8 mouse cellular contexts compared by ENCODE assay signal in the genomic region with DNA sequence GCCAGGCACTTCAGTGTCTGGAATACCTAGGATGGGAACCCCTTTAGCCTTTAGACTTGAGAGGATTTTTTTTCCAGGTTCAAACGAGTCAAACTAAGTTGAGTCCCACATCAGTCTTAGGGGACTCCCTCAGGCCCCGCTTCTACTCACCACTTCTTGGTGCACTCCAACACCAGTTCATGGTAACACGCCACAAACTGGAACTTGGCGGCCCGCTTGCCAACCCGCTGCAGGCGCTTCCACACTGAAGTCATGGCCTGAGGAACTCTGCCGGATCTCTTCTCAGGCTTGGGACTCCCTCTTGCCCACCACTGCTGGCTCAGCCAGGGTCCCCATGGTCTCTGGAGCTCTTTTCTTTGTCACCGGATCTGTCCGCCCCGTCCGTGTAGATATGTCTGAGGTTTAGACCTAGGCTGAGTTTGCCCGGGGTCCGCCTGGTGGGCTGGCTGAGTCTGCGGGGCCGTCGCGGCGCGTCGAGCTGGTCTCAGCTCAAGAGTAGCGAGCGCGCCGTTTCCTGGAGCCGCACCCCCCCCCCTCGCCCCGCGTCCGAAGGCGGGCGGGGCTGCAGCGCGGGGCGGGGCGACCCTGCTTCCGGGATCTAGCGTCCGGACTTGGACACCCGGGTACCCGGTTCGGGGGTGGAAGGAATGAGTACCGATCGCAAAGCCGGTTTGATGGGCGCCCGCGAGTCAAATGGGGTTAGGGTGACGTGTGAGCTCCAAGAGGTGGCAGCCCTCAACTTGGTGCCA. TPM values are rescaled to one million over a fixed set of nuclear protein-coding genes. Genes with fewer than 3 reads are reported as not detected.
A peak's percentile ranks its signal among the peaks of the same experiment; 100 is the strongest.
DNase-seq lines count a peak whose midpoint lies in the region; ATAC-seq lines count a peak whose summit lies in the region.

Ehbp1l1 (minus strand) TSS at position 551 of the 749 bp plus-strand sequence.

- H3K4me1 ChIP-seq in heart, embryonic 16.5 days (ENCODE audit: control insufficient read depth, insufficient read depth, low read length) = peaks cover 43% of the 10 kb centered on the region
- peaks cover 63% of the 10 kb centered on the region for H3K4me1 ChIP-seq in lung, embryonic 15.5 days

- peak within 1 kb of the TSS; percentile 96 for H3K27ac ChIP-seq in heart, embryonic 16.5 days (ENCODE audit: low read length)
- H3K27ac ChIP-seq in lung, embryonic 15.5 days = peak within 1 kb of the TSS; percentile 58

- H3K27me3 ChIP-seq in heart, embryonic 16.5 days (ENCODE audit: control insufficient read depth, insufficient read depth, low read length) = no peaks in the 10 kb centered on the region
- H3K27me3 ChIP-seq in lung, embryonic 15.5 days = no peaks in the 10 kb centered on the region

- DNase-seq in 416B (ENCODE audit: low read depth) (peak; percentile 76), NIH3T3 (ENCODE audit: low read depth) (peak; percentile 90)
- peak; percentile 86 to 88 for DNase-seq in kidney, postnatal 25 days
- DNase-seq in spleen, adult 12 weeks (ENCODE audit: low spot score) = peak; percentile 69
- DNase-seq in cerebellum, adult 18-20 months = no peak

- H3K36me3 ChIP-seq in heart, embryonic 16.5 days (ENCODE audit: control insufficient read depth, insufficient read depth) = peaks cover 22% of the 10 kb centered on the region
- H3K36me3 ChIP-seq in lung, embryonic 15.5 days = peaks cover 34% of the 10 kb centered on the region

- H3K4me3 ChIP-seq in heart, embryonic 16.5 days (ENCODE audit: low read length) = peak within 1 kb of the TSS; percentile 93
- peak within 1 kb of the TSS; percentile 97 for H3K4me3 ChIP-seq in lung, embryonic 15.5 days

- peak within 1 kb of the TSS; percentile 93 for H3K9ac ChIP-seq in heart, embryonic 16.5 days (ENCODE audit: low read length)
- peak within 1 kb of the TSS; percentile 39 for H3K9ac ChIP-seq in lung, embryonic 15.5 days

- WGBS in heart, embryonic 16.5 days = 2% methylated on average over 47 of the region's 49 CpGs
- 7% methylated on average over 49 of the region's 49 CpGs for WGBS in lung, embryonic 15.5 days

- peak within 1 kb of the TSS; percentile 97 for H3K4me2 ChIP-seq in heart, embryonic 16.5 days (ENCODE audit: low read depth, low read length)
- peak within 1 kb of the TSS; percentile 93 for H3K4me2 ChIP-seq in lung, embryonic 15.5 days

- no peaks in the 10 kb centered on the region for H3K9me3 ChIP-seq in heart, embryonic 16.5 days (replicated peaks; ENCODE audit: control insufficient read depth, low read length)
- H3K9me3 ChIP-seq in lung, embryonic 15.5 days = no peaks in the 10 kb centered on the region

- 0 out of 2 replicates have a peak, but pooled peaks have one; percentile 3 for ATAC-seq in erythroblast, adult 5-6 weeks (replicated peaks; ENCODE audit: low FRiP score, poor library complexity, severe bottlenecking)
- ATAC-seq in heart, embryonic 16.5 days (replicated peaks; ENCODE audit: extremely low read depth, insufficient read depth, low FRiP score) = peak; percentile 15; the same call in 1 of the 2 replicates
- peak; percentile 13; the same call in 1 of the 2 replicates for ATAC-seq in lung, embryonic 15.5 days (ENCODE audit: borderline replicate concordance, extremely low read depth, low FRiP score, low TSS enrichment)

RNA-seq across cellular contexts. Expression of gene Ehbp1l1, which starts in this region (rescaled TPM):
- 27.5 and 57.9 TPM in 2 replicates for total RNA-seq in erythroblast, adult 5-6 weeks (2015; ENCODE audit: low replicate concordance)
- 236 and 446 TPM in 2 replicates for total RNA-seq in erythroblast, adult 5-6 weeks (2017; ENCODE audit: low replicate concordance)
- 92.3 and 97.5 TPM in 2 replicates for polyA plus RNA-seq in heart, embryonic 16.5 days (2015; fragmentation: Nextera tagmentation; extraction: Ambion mirVana)
- 23.6 and 24.5 TPM in 2 replicates for polyA plus RNA-seq in lung, embryonic 15.5 days (2015; fragmentation: Nextera tagmentation; extraction: Ambion mirVana)

Comparison
In these comparisons a context has a peak if more than half of its experiments do, and no peak if none do; other contexts are left out.
1. DNase-seq: peak in 416B (single experiment), NIH3T3 (single experiment), kidney, postnatal 25 days (2 of 2) and spleen, adult 12 weeks (single experiment); none in cerebellum, adult 18-20 months (0 of 2).
2. Peak in every context shown above with its lines, with median percentiles within 50 percentile points of each other: ATAC-seq.